Mouse (Mus musculus): Measurements from ENCODE around the gene U2af2. TPM values are rescaled to one million over a fixed set of nuclear protein-coding genes. Genes with fewer than 3 reads are reported as not detected.

Gene U2af2
- polyA plus RNA-seq, 1 experiment from 2014 or later, result 203 TPM

DNA sequence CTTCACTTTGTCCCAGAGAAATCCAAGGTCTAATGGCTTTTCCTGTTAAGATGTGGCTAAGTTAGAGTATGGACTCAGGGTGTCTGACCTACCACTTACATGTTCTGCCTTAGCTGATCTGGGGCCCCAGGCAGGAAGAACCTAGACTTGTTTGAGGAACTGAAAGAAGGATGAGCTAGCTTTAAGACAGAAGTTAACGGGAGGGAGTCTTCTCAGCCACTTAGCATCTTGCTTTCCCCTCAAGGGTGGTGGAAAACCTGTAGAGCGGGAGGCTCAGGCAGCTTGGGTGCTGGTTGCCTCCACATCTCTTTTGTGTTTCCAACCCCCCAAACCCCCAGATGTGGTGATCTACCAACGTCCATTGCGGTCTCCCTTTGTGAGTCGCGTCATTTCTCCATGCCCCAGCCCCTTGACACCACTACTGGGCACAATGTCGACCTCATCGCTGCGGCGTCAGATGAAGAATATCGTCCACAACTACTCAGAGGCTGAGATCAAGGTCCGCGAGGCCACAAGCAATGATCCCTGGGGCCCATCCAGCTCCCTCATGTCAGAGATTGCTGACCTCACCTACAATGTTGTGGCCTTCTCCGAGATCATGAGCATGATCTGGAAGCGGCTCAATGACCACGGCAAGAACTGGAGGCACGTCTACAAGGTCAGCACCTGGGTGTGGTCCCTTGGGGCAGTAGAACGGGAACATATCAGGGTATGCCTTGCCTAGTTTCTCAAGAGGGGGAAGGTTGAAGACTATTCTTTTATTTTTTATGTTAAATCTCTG lies 21.6 kb downstream of the U2af2 start:
- H3K4me1 ChIP-seq (ENCODE audit: control insufficient read depth, insufficient read depth, low read length), result no peaks in the 10 kb centered on the region
- DNase-seq (ENCODE audit: low spot score), result no peak
- H3K27ac ChIP-seq (replicated peaks; ENCODE audit: low read depth, low read length), result no peak overlapping the region
- no peak overlapping the region for H3K4me2 ChIP-seq (ENCODE audit: low read depth, severe bottlenecking)
- no peak overlapping the region for H3K9ac ChIP-seq (ENCODE audit: low read length)
- H3K9me3 ChIP-seq (ENCODE audit: control insufficient read depth, low read length), result no peaks in the 10 kb centered on the region
- H3K4me3 ChIP-seq (ENCODE audit: low read depth, low read length), result no peak overlapping the region
- no peaks in the 10 kb centered on the region for H3K27me3 ChIP-seq (ENCODE audit: control insufficient read depth, insufficient read depth, low read length)
- H3K36me3 ChIP-seq (ENCODE audit: control insufficient read depth, insufficient read depth, low read length), result peaks cover 19% of the 10 kb centered on the region; the same call in 1 of the 2 replicates
- 92% methylated on average over 18 of the region's 18 CpGs for WGBS
- no peak for ATAC-seq (ENCODE audit: insufficient number of reproducible peaks, low FRiP score, low TSS enrichment, low read depth)

GRCm38 (mm10) chr7:5085512-5085911 lies 23.6 kb downstream of the U2af2 start:
- no peaks in the 10 kb centered on the region for H3K4me1 ChIP-seq (ENCODE audit: control insufficient read depth, insufficient read depth, low read length)
- H3K27ac ChIP-seq (replicated peaks; ENCODE audit: low read depth, low read length), result no peak overlapping the region
- no peaks in the 10 kb centered on the region for H3K27me3 ChIP-seq (ENCODE audit: control insufficient read depth, insufficient read depth, low read length)
- no peak overlapping the region for H3K9ac ChIP-seq (ENCODE audit: low read length)
- no peaks in the 10 kb centered on the region for H3K9me3 ChIP-seq (ENCODE audit: control insufficient read depth, low read length)
- WGBS, result 95% methylated on average over 1 of the region's 1 CpGs
- peaks cover 19% of the 10 kb centered on the region; the same call in 1 of the 2 replicates for H3K36me3 ChIP-seq (ENCODE audit: control insufficient read depth, insufficient read depth, low read length)
- DNase-seq (ENCODE audit: low spot score) (no peak), ATAC-seq (ENCODE audit: insufficient number of reproducible peaks, low FRiP score, low TSS enrichment, low read depth) (no peak)
- no peak overlapping the region for H3K4me2 ChIP-seq (ENCODE audit: low read depth, severe bottlenecking)
- no peak overlapping the region for H3K4me3 ChIP-seq (ENCODE audit: low read depth, low read length)

DNA sequence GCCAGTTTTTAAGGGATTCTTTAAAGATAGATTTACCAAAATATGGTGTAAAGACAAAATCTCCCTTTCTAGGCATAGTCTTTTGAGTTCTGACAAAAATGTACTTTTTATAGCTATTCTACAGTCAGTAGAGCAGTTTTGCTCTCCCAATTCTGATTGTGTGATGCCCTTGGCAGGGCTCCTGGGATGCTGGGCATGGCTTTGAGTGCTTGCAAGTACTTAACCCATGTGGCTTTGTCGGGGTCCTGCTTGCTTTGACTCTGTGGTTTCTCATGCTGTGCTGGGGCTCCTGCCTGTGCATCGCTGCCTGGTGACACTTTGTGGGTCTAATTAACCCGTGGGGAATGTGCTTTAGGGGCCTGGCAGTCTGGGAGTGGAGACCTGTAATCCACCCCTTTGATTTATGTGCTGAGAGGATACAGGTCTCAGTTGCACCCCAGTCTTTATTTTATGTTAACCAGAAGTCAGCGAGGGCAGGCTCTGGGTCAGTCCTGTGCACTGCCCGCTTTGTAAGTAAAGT lies 25.0 kb downstream of the U2af2 start:
- Histone ChIP-seq H3K27ac (replicated peaks; ENCODE audit: low read depth, low read length) (no peak overlapping the region), H3K4me1 (ENCODE audit: control insufficient read depth, insufficient read depth, low read length) (no peaks in the 10 kb centered on the region), H3K9ac (ENCODE audit: low read length) (no peak overlapping the region), H3K27me3 (ENCODE audit: control insufficient read depth, insufficient read depth, low read length) (no peaks in the 10 kb centered on the region), H3K9me3 (ENCODE audit: control insufficient read depth, low read length) (no peaks in the 10 kb centered on the region), H3K4me2 (ENCODE audit: low read depth, severe bottlenecking) (no peak overlapping the region), H3K36me3 (ENCODE audit: control insufficient read depth, insufficient read depth, low read length) (peaks cover 19% of the 10 kb centered on the region; the same call in 1 of the 2 replicates), H3K4me3 (ENCODE audit: low read depth, low read length) (no peak overlapping the region)
- 32% methylated on average over 5 of the region's 5 CpGs for WGBS
- DNase-seq (ENCODE audit: low spot score) (no peak), ATAC-seq (ENCODE audit: insufficient number of reproducible peaks, low FRiP score, low TSS enrichment, low read depth) (no peak)

- 84% methylated on average over 4 of the region's 4 CpGs for WGBS
These were observed 25.9 kb downstream of the U2af2 start for GRCm38 (mm10) chr7:5087886-5088285.

DNA sequence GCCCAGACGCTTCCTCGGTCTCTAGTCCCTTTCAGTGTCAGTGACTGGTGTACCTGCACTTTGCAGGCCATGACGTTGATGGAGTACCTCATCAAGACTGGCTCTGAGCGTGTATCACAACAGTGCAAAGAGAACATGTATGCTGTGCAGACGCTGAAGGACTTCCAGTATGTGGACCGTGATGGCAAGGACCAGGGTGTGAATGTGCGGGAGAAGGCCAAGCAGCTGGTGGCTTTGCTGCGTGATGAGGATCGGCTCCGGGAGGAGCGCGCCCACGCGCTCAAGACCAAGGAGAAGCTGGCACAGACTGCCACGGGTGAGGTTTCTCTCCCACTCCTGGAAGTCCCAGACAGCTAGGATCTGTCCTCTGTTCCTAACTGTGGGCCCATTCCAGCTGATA lies 27.9 kb downstream of the U2af2 start:
- H3K27ac ChIP-seq (replicated peaks; ENCODE audit: low read depth, low read length), result no peak overlapping the region
- no peaks in the 10 kb centered on the region for H3K4me1 ChIP-seq (ENCODE audit: control insufficient read depth, insufficient read depth, low read length)
- no peak overlapping the region for H3K4me3 ChIP-seq (ENCODE audit: low read depth, low read length)
- ATAC-seq (ENCODE audit: insufficient number of reproducible peaks, low FRiP score, low TSS enrichment, low read depth) (no peak), DNase-seq (ENCODE audit: low spot score) (no peak)
- H3K27me3 ChIP-seq (ENCODE audit: control insufficient read depth, insufficient read depth, low read length), result no peaks in the 10 kb centered on the region
- no peak overlapping the region for H3K9ac ChIP-seq (ENCODE audit: low read length)
- H3K36me3 ChIP-seq (ENCODE audit: control insufficient read depth, insufficient read depth, low read length), result peaks cover 23% of the 10 kb centered on the region
- no peaks in the 10 kb centered on the region for H3K9me3 ChIP-seq (ENCODE audit: control insufficient read depth, low read length)
- no peak overlapping the region for H3K4me2 ChIP-seq (ENCODE audit: low read depth, severe bottlenecking)
- 95% methylated on average over 15 of the region's 15 CpGs for WGBS

More at GRCm38 (mm10) chr7:5087886-5088285, 25.9 kb downstream of the U2af2 start:
- H3K27ac ChIP-seq (replicated peaks; ENCODE audit: low read depth, low read length), result no peak overlapping the region
- H3K4me1 ChIP-seq (ENCODE audit: control insufficient read depth, insufficient read depth, low read length), result no peaks in the 10 kb centered on the region
- no peaks in the 10 kb centered on the region for H3K27me3 ChIP-seq (ENCODE audit: control insufficient read depth, insufficient read depth, low read length)
- ATAC-seq (ENCODE audit: insufficient number of reproducible peaks, low FRiP score, low TSS enrichment, low read depth), result no peak
- no peak for DNase-seq (ENCODE audit: low spot score)
- no peak overlapping the region for H3K9ac ChIP-seq (ENCODE audit: low read length)
- H3K4me2 ChIP-seq (ENCODE audit: low read depth, severe bottlenecking), result no peak overlapping the region
- peaks cover 20% of the 10 kb centered on the region; the same call in 1 of the 2 replicates for H3K36me3 ChIP-seq (ENCODE audit: control insufficient read depth, insufficient read depth, low read length)
- H3K9me3 ChIP-seq (ENCODE audit: control insufficient read depth, low read length), result no peaks in the 10 kb centered on the region
- no peak overlapping the region for H3K4me3 ChIP-seq (ENCODE audit: low read depth, low read length)

DNA sequence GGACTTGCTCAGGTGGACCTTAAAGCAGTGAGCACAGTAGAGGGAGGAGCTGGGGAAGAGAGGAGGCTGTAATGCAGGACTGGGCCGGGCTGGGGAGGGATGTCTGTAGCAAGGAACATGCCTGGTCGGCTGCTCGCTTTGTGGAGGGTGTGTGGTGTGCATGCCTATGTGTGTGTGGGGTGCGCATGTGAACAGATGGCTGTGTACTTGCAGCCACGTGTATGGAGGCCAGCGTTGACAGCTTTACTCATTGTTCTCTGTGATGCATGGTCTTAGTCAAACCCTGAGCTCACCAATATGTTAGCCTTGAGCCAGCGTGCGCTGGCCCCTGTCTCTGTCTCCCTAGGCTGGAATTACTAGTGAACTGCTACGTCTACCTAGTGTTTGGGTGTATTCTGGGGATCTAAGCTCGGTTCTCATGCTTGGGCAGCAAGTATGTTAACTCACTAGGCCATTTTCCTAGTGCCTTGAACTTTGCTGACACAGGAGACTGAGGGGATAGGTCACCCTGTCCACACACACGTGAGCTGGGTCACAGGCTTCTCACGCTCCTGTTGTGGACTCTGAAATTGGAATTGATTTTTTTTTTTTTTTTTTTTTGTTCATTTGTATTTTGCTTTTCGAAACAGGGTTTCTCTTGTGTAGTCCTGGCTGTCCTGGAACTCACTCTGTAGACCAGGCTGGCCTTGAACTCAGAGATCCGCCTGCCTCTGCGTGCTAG lies 29.2 kb downstream of the U2af2 start:
- Histone ChIP-seq H3K9ac (ENCODE audit: low read length) (no peak overlapping the region), H3K4me2 (ENCODE audit: low read depth, severe bottlenecking) (no peak overlapping the region), H3K27ac (replicated peaks; ENCODE audit: low read depth, low read length) (no peak overlapping the region), H3K4me3 (ENCODE audit: low read depth, low read length) (no peak overlapping the region), H3K9me3 (ENCODE audit: control insufficient read depth, low read length) (no peaks in the 10 kb centered on the region; the same call in 1 of the 2 replicates), H3K27me3 (ENCODE audit: control insufficient read depth, insufficient read depth, low read length) (no peaks in the 10 kb centered on the region), H3K4me1 (ENCODE audit: control insufficient read depth, insufficient read depth, low read length) (no peaks in the 10 kb centered on the region), H3K36me3 (ENCODE audit: control insufficient read depth, insufficient read depth, low read length) (peaks cover 34% of the 10 kb centered on the region)
- DNase-seq (ENCODE audit: low spot score) (no peak), ATAC-seq (ENCODE audit: insufficient number of reproducible peaks, low FRiP score, low TSS enrichment, low read depth) (no peak)
- WGBS, result 91% methylated on average over 15 of the region's 15 CpGs

DNA sequence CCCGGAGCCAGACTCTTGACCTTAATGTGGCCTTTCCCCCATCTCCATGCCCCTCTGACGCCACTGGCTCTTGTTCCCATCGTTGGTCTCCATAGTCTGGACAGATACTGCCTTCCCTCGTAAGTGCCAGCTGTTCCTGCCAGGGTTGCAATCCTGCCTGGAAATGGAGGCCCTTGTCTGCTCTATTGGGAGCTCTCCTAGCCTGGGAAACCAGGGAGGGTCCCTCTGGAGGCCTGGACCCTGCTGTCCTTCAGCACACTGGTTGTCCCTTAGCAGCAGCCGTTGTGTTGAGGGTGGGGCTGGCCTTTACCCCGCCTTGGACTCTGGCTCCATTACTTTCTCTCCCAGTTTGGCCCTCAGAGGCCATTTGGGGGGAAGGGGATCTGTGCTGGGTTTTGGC lies 30.4 kb downstream of the U2af2 start:
- DNase-seq (ENCODE audit: low spot score), result no peak
- H3K9ac ChIP-seq (ENCODE audit: low read length), result no peak overlapping the region
- H3K4me2 ChIP-seq (ENCODE audit: low read depth, severe bottlenecking), result no peak overlapping the region
- no peaks in the 10 kb centered on the region; the same call in 1 of the 2 replicates for H3K9me3 ChIP-seq (ENCODE audit: control insufficient read depth, low read length)
- H3K27ac ChIP-seq (replicated peaks; ENCODE audit: low read depth, low read length), result no peak overlapping the region
- H3K27me3 ChIP-seq (ENCODE audit: control insufficient read depth, insufficient read depth, low read length), result no peaks in the 10 kb centered on the region
- no peak for ATAC-seq (ENCODE audit: insufficient number of reproducible peaks, low FRiP score, low TSS enrichment, low read depth)
- no peaks in the 10 kb centered on the region for H3K4me1 ChIP-seq (ENCODE audit: control insufficient read depth, insufficient read depth, low read length)
- 82% methylated on average over 6 of the region's 6 CpGs for WGBS
- peaks cover 29% of the 10 kb centered on the region for H3K36me3 ChIP-seq (ENCODE audit: control insufficient read depth, insufficient read depth, low read length)
- H3K4me3 ChIP-seq (ENCODE audit: low read depth, low read length), result no peak overlapping the region

GRCm38 (mm10) chr7:5092831-5093510 lies 31.0 kb downstream of the U2af2 start:
- H3K27ac ChIP-seq (replicated peaks; ENCODE audit: low read depth, low read length), result no peak overlapping the region
- no peaks in the 10 kb centered on the region; the same call in 1 of the 2 replicates for H3K9me3 ChIP-seq (ENCODE audit: control insufficient read depth, low read length)
- no peak overlapping the region for H3K4me3 ChIP-seq (ENCODE audit: low read depth, low read length)
- 86% methylated on average over 20 of the region's 21 CpGs for WGBS
- no peak overlapping the region for H3K4me2 ChIP-seq (ENCODE audit: low read depth, severe bottlenecking)
- no peak for DNase-seq (ENCODE audit: low spot score)
- H3K36me3 ChIP-seq (ENCODE audit: control insufficient read depth, insufficient read depth, low read length), result peaks cover 33% of the 10 kb centered on the region
- ATAC-seq (ENCODE audit: insufficient number of reproducible peaks, low FRiP score, low TSS enrichment, low read depth), result no peak
- no peaks in the 10 kb centered on the region for H3K27me3 ChIP-seq (ENCODE audit: control insufficient read depth, insufficient read depth, low read length)
- H3K9ac ChIP-seq (ENCODE audit: low read length), result no peak overlapping the region
- no peaks in the 10 kb centered on the region for H3K4me1 ChIP-seq (ENCODE audit: control insufficient read depth, insufficient read depth, low read length)

All from limb, embryonic 11.5 days (tissue).